Mouse (Mus musculus) layer of hippocampus, postnatal 10 days (tissue): Measurements from ENCODE around the gene Ifit1. TPM values are rescaled to one million over a fixed set of nuclear protein-coding genes. Genes with fewer than 3 reads are reported as not detected.

Experiments used
- DNase-seq, 2 experiments: peaks; one replicate each; pipeline ENCODE4 v3.0.0; 2021; ENCODE audit warnings: low spot score in 2 of 2
- total RNA-seq, 2 experiments: library from RNA; stranded (reverse); gene quantifications; 2 replicates each; pipeline ENCODE4 v1.2.3; 2021

The Ifit1 gene
- total RNA-seq, 2 experiments from 2014 or later = 0.11 to 0.14 TPM

DNA sequence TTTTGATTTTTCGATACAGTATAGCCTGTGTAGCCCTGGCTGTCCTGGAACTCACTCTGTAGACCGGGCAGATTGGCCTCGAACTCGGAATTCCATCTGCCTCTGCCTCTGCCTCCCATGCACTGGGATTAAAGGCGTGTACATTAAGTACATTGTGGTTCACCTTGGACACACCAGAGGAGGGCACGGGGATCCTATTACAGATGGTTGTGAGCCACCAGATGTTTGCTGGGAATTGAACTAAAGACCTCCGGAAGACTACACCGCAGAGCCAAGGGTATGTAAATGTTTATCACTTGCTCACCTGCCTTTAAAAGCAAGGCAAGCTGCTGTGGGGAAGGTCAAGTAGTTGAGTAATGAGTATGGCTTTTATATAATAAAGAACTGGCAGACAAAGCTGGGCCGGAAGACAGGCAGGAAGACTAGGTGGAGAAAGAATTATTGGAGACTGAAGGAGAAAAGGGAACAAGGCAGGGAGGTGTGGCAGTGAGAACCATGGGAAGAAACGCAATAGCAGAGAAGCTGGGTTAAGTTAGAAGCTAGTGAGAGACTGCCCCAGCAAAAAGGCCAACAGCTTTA, 14.6 kb downstream of the Ifit1 start:
- DNase-seq = no peak

- no peak for DNase-seq
Observed at GRCm38 (mm10) chr19:34656511-34657298, 16.0 kb downstream of the Ifit1 start.

- DNase-seq = peak; percentile 28 to 41
Observed at GRCm38 (mm10) chr19:34662067-34662507, 21.4 kb downstream of the Ifit1 start.

DNA sequence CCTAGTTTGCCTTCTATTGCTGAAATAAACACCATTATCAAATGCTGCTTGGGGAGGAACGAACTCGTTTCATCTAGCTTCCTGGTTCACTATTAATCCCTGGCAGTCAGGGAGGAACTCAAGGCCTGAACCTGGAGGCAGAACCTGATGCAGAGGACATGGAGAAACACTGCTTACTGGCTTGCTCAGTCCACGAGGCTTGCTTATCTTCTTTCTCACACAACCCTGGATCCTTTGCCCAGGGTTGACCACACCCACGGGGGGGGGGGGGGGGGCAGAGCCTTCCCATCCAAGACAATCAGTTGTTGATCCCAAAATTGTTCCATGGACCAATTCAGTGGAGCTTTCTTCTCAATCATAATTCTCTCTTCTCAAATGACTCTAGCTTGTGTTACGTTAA, 22.1 kb downstream of the Ifit1 start:
- no peak for DNase-seq

GRCm38 (mm10) chr19:34666127-34666526, 25.5 kb downstream of the Ifit1 start:
- DNase-seq = peak; percentile 78 to 80

- DNase-seq = no peak
Observed at GRCm38 (mm10) chr19:34673476-34673875, 32.8 kb downstream of the Ifit1 start.

DNA sequence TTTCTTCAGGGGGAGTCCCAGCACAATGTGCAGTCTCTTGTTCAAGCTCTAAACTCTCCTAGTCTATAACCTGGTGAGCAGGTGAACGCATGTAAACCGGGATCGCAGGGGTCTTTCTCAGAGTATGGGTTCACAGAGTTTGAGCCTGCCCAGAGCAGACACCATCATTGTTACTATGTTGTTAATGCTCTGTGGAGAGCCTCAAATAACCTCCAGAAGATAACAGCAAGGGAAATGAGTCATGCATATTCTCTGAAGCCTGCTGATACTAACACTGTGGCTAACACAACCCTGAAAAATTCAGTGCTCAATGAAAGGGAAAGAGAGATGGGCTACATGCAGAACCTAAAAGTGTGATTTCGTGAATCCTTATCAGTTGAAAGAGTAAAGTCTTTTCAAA, 37.8 kb downstream of the Ifit1 start:
- DNase-seq = no peak

- peak; percentile 47 to 59 for DNase-seq
Observed at GRCm38 (mm10) chr19:34684857-34685256, 44.2 kb downstream of the Ifit1 start.

- no peak for DNase-seq
Observed at GRCm38 (mm10) chr19:34685530-34685929, 44.9 kb downstream of the Ifit1 start.

GRCm38 (mm10) chr19:34691402-34691801, 50.7 kb downstream of the Ifit1 start:
- DNase-seq = no peak

DNA sequence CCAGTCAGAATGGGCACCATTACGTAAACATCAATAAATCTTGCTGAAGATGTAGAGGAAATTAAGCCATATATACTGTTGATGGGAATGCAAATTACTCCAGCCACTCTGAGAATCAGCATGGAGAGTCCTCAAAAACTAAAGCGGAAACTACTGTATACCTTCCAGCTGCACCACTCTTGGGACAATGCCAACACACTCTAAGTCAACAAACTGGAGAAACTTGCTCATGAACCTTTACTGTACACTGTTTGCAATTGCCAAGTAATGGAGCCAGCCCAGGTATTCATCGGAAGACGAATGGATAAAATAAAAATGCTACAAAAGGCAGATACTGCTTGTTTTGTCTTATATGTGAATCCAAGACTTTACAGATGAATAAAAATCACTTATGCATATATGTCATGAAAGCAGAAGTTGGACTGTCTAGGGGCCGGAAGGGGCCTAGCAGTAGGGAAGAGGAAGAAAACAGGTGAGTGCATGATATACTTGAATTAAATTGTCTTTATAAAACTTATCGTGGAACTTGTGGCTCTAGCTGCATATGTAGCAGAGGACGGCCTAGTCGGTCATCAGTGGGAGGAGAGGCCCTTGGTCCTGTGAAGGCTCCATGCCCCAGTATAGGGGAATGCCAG, 55.8 kb downstream of the Ifit1 start:
- DNase-seq = no peak

DNA sequence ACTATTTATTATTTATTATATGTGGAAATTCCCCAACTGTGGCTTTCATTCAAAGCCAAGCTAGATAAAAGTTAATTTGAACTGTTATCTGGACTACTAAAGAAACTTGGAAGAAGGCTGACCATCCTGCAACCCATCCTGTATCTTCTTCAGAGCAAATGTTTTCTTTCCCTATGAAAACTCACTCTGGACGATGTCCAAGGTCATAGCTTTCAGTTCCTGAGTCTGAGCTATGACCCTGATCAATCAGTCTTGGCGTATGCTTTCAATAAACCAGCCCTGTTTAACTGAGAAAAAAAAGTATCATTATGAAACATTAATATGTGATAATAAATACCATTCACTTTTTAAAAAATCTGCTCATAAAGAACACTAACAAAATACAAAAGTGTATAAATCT, 56.8 kb downstream of the Ifit1 start:
- no peak for DNase-seq

GRCm38 (mm10) chr19:34698432-34698831, 57.8 kb downstream of the Ifit1 start:
- DNase-seq = no peak

DNA sequence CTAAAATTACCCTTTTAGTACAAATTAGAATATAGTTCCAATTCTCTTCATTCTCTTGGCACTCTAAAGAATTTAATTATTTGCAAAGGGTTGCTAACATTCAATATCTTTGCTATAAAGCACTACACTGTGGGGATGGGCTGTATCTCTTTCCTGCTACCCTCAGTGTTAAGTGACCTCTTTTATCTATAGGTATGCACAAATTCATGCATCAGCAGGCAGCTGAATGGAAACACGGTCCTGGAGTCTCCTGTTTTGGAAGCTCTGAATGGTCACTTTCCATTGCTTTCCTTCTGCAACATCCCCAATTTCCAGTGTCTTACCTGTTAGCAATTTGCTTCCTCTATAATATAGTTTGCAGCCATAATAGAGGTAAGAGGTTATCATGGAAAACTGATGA, 58.2 kb downstream of the Ifit1 start:
- DNase-seq = no peak

GRCm38 (mm10) chr19:34699300-34699699, 58.6 kb downstream of the Ifit1 start:
- no peak for DNase-seq

Other genes with a start within 250 kb of the Ifit1 start
- under 1 TPM; 0.47 to 0.53 TPM for gene Ch25h, start 165.7 kb upstream of the Ifit1 start, total RNA-seq
- gene Lipa, start 113.4 kb upstream of the Ifit1 start, total RNA-seq = 10 to 100 TPM; 13.8 to 14.2 TPM
- 1 to 10 TPM; 4.0 to 4.2 TPM for gene Ifit2, start 90.2 kb upstream of the Ifit1 start, total RNA-seq
- 1 to 10 TPM in 1 of 2 experiments, under 1 TPM in 1; 0.66 to 1.3 TPM for gene Ifit3, start 57.3 kb upstream of the Ifit1 start, total RNA-seq
- gene Ifit1bl1, start 38.9 kb upstream of the Ifit1 start, total RNA-seq = 1 to 10 TPM; 1.1 to 1.4 TPM
- under 1 TPM; 0.27 to 0.48 TPM for gene Ifit3b, start 32.9 kb upstream of the Ifit1 start, total RNA-seq
- under 1 TPM; 0.22 to 0.27 TPM for gene Ifit1bl2, start 128 bp upstream of the Ifit1 start, total RNA-seq
- 1 to 10 TPM; 2.5 to 3.0 TPM for gene Slc16a12, start 106.4 kb downstream of the Ifit1 start, total RNA-seq
- 10 to 100 TPM; 18.4 to 18.7 TPM for gene Pank1, start 238.6 kb downstream of the Ifit1 start, total RNA-seq